Mouse (Mus musculus) embryonic facial prominence, embryonic 11.5 days (tissue): Measurements from ENCODE around the gene Pfas. TPM values are rescaled to one million over a fixed set of nuclear protein-coding genes. Genes with fewer than 3 reads are reported as not detected.
A peak's percentile ranks its signal among the peaks of the same experiment; 100 is the strongest.

Experiments used
- ATAC-seq: fragments of 200-750 bp; cut with Nextera tagmentation; replicated peaks from 2 replicates; pipeline ENCODE4 v1.8.0; 2017; ENCODE audit warnings: low read depth; ENCODE audit not compliant: insufficient number of reproducible peaks, low FRiP score, low TSS enrichment
- DNase-seq: peaks from one replicate; pipeline ENCODE4 v3.0.0-alpha.2; 2015; ENCODE audit warnings: low spot score
- H3K27ac ChIP-seq: fragments of 300-500 bp; sonication (generic); replicated peaks from 2 replicates; pipeline ENCODE4 v1.5.1; 2014; ENCODE audit warnings: mild to moderate bottlenecking, low read depth, low read length, control low read depth
- H3K27me3 ChIP-seq: fragments of 300-500 bp; sonication (generic); 2 replicates; pipeline ENCODE4 v1.6.1; 2014; ENCODE audit warnings: mild to moderate bottlenecking, low read length, moderate library complexity, mixed read lengths; ENCODE audit not compliant: control insufficient read depth, insufficient read depth
- H3K36me3 ChIP-seq: fragments of 300-500 bp; sonication (generic); replicated peaks from 2 replicates; pipeline ENCODE4 v1.6.1; 2014; ENCODE audit warnings: low read depth, mild to moderate bottlenecking, low read length, moderate library complexity, mixed read lengths; ENCODE audit not compliant: control insufficient read depth, insufficient read depth
- H3K4me1 ChIP-seq: fragments of 300-500 bp; sonication (generic); 2 replicates; pipeline ENCODE4 v1.6.1; 2014; ENCODE audit warnings: low read length, mixed read lengths; ENCODE audit not compliant: control insufficient read depth, insufficient read depth
- H3K4me2 ChIP-seq: fragments of 300-500 bp; sonication (generic); 2 replicates; pipeline ENCODE4 v1.6.1; 2014; ENCODE audit warnings: low read depth, mild to moderate bottlenecking, control low read depth, low read length, moderate library complexity
- H3K4me3 ChIP-seq: fragments of 300-500 bp; sonication (generic); 2 replicates; pipeline ENCODE4 v1.5.1; 2014; ENCODE audit warnings: low read depth, low read length, control low read depth
- H3K9ac ChIP-seq: fragments of 300-500 bp; sonication (generic); replicated peaks from 2 replicates; pipeline ENCODE4 v1.6.1; 2014; ENCODE audit warnings: mild to moderate bottlenecking, control low read depth, low read length
- H3K9me3 ChIP-seq: fragments of 300-500 bp; sonication (generic); replicated peaks from 2 replicates; pipeline ENCODE4 v1.6.1; 2016; ENCODE audit warnings: mild to moderate bottlenecking, low read length, inconsistent platforms, mixed read lengths; ENCODE audit not compliant: control insufficient read depth
- WGBS: fragments of 180-500 bp; shearing (Covaris S2); extraction: QIAGEN DNeasy Blood & Tissue Kit; methylation state at CpG from one replicate; pipeline ENCODE4 v1.1.7; 2014; 5-methylcytosine and 5-hydroxymethylcytosine counted together
- polyA plus RNA-seq: library from polyadenylated mRNA; unstranded; fragments of >200 nt; fragmentation: Nextera tagmentation; extraction: Ambion mirVana; gene quantifications from 2 replicates; pipeline ENCODE4 v1.2.1, GENCODE M21; 2014

The Pfas gene
- polyA plus RNA-seq, 1 experiment from 2014 or later: 34.8 TPM

- Histone ChIP-seq H3K4me2 (peak within 1 kb of the TSS; percentile 74), H3K4me1 (no peaks in the 10 kb centered on the region), H3K4me3 (peak within 1 kb of the TSS; percentile 74), H3K36me3 (peaks cover 5% of the 10 kb centered on the region; the same call in 1 of the 2 replicates), H3K9me3 (no peaks in the 10 kb centered on the region), H3K27me3 (no peaks in the 10 kb centered on the region), H3K27ac (peak within 1 kb of the TSS; percentile 68), H3K9ac (peak within 1 kb of the TSS; percentile 67)
- WGBS: under 1% methylated on average over 53 of the region's 54 CpGs
- DNase-seq (peak; percentile 95), ATAC-seq (peak; percentile 80)
Observed at GRCm38 (mm10) chr11:69045531-69046394, 37.5 kb upstream of the Pfas start, which contains the start of gene Aurkb. Gene Aurkb, plus strand, starts transcription at chr11:69045647.

DNA sequence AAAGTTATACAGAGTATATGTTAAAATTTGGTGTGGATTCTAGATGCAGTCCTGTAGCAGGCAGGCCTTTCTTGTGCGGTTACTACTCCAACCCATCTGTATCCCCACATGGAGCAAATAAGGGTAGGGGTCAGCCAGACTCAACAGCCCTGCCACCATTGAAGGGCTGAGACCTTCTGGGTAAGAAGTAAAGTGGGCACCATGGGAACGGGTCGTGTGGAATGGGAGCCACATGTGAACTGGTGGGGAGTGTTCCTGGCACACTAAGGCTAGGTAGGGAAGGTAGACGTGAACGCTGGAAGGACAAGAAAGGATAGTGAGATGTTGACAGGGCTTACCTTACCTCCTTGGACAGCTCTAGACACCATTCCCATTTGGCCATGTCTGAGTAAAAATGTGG lies 29.9 kb upstream of the Pfas start:
- WGBS: 70% methylated on average over 5 of the region's 5 CpGs
- DNase-seq (no peak), ATAC-seq (no peak)
- H3K4me1 ChIP-seq: no peaks in the 10 kb centered on the region
- H3K4me2 ChIP-seq: no peak overlapping the region
- H3K9me3 ChIP-seq: no peaks in the 10 kb centered on the region
- no peak overlapping the region for H3K4me3 ChIP-seq
- no peak overlapping the region for H3K9ac ChIP-seq
- H3K27ac ChIP-seq: no peak overlapping the region
- H3K27me3 ChIP-seq: no peaks in the 10 kb centered on the region
- H3K36me3 ChIP-seq: peaks cover 3% of the 10 kb centered on the region

DNA sequence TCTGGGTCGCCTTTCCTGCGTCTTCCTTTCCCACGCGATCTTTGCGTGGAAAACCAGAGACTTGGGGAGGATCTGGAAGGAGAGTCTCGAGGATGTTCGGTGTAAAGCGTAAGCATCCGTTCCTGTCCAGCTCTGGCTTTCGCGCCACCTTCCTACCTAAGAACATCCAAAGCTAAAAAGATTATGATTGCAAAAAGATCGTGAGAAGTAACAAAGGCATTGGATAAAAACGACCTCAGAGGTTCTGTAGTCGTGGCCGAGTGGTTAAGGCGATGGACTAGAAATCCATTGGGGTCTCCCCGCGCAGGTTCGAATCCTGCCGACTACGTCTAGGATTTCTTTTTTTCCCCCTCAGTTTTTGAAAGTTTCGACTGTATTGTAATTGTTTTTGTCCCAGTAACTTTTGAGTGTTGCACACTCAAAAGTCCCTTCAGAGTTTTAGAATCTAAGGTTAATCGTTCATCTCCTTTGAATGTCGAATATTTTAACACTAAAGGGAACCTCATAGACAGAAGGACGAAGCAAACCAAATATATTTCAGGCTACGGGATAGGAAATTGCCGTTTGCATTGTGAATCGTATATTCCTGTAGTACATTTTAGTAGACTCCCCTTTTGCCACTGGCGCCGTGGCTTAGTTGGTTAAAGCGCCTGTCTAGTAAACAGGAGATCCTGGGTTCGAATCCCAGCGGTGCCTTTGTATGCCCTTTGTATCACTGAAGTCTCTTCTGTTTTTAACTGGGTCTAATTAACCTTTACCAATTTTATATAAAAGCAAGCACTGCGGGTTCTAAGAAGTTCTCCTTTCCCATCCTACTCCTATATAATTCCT lies 29.2 kb upstream of the Pfas start:
- H3K27me3 ChIP-seq: no peaks in the 10 kb centered on the region
- ATAC-seq (no peak), DNase-seq (peak; percentile 93)
- H3K9ac ChIP-seq: peak overlapping the region; percentile 73
- peak overlapping the region; percentile 76 for H3K27ac ChIP-seq
- H3K36me3 ChIP-seq: peaks cover 3% of the 10 kb centered on the region
- H3K4me3 ChIP-seq: peak overlapping the region; percentile 77
- H3K4me1 ChIP-seq: no peaks in the 10 kb centered on the region
- no peaks in the 10 kb centered on the region for H3K9me3 ChIP-seq
- peak overlapping the region; percentile 55 for H3K4me2 ChIP-seq
- under 1% methylated on average over 34 of the region's 34 CpGs for WGBS

DNA sequence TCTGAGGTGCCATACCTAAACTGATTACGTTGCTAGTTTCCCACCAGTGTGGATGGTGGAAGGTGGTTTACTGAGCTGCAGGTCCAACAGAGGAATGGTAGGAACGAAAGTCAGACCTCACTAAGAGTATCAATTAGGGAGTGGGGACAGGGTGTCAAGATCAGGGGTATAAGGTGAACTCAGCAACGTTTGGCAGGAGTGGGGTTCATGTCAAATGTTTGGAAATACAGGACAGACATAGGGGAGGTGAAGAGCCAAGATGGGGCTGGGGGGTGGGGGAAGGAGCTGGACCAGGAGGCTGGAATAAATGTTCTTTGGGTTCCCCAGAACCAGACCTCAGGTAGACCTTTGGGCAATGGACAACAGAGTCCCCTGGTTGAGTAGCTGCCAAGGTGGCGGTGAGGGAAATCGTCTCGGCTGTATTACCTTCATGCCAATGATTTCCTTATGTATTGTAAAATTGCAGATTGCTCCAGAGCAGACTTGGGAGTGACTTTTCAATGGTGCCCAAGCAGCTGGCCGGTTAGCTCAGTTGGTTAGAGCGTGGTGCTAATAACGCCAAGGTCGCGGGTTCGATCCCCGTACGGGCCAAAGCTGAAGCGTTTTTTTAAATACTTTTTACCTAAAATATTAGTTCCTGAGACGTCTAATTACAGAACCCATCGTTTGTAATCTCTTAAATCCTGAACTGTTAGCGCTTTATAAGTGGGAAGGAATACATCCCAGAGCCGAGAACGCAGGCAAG lies 28.4 kb upstream of the Pfas start:
- no peaks in the 10 kb centered on the region for H3K4me1 ChIP-seq
- 9% methylated on average over 20 of the region's 20 CpGs for WGBS
- peak overlapping the region; percentile 73 for H3K9ac ChIP-seq
- H3K36me3 ChIP-seq: peaks cover 3% of the 10 kb centered on the region
- DNase-seq (peak; percentile 94), ATAC-seq (no peak)
- H3K27ac ChIP-seq: peak overlapping the region; percentile 76
- H3K27me3 ChIP-seq: no peaks in the 10 kb centered on the region
- peak overlapping the region; percentile 77 for H3K4me3 ChIP-seq
- no peaks in the 10 kb centered on the region for H3K9me3 ChIP-seq
- H3K4me2 ChIP-seq: peak overlapping the region; percentile 55

DNA sequence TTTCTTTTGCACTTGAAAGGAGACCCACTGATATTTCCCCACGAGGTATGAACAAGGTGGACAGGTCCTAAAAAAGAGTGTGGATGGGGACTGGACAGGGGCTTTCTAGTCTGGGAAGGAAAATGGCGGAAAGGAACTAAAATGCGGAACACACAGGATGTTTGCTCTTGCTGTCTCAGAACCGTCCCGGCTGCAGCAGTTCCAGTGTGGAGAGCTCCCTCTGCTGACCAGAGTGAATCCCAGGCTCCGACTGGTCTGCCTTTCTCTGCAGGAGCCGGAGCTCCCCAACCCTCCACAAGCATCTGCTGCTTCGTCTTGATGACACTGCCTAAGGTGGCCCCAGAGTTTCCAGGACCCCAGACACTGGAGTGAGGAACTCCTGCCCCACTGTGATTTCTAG lies 27.6 kb upstream of the Pfas start:
- WGBS: 8% methylated on average over 8 of the region's 8 CpGs
- H3K27ac ChIP-seq: peak overlapping the region; percentile 35
- ATAC-seq: peak; percentile 8; the same call in 1 of the 2 replicates

GRCm38 (mm10) chr11:69035411-69035810 lies 27.2 kb upstream of the Pfas start:
- ATAC-seq: no peak
- Histone ChIP-seq H3K9ac (peak overlapping the region; percentile 5; the same call in 1 of the 2 replicates), H3K9me3 (no peaks in the 10 kb centered on the region), H3K27ac (peak overlapping the region; percentile 35; the same call in 1 of the 2 replicates), H3K36me3 (peaks cover 7% of the 10 kb centered on the region), H3K27me3 (no peaks in the 10 kb centered on the region), H3K4me2 (no peak overlapping the region), H3K4me1 (no peaks in the 10 kb centered on the region), H3K4me3 (no peak overlapping the region)
- no peak for DNase-seq
- WGBS: 74% methylated on average over 9 of the region's 9 CpGs

More for the DNA sequence above, 27.6 kb upstream of the Pfas start:
- Histone ChIP-seq H3K4me3 (no peak overlapping the region), H3K4me2 (no peak overlapping the region), H3K9ac (peak overlapping the region; percentile 5; the same call in 1 of the 2 replicates), H3K27me3 (no peaks in the 10 kb centered on the region), H3K4me1 (no peaks in the 10 kb centered on the region), H3K9me3 (no peaks in the 10 kb centered on the region), H3K36me3 (peaks cover 3% of the 10 kb centered on the region)
- DNase-seq: peak; percentile 92

- no peak overlapping the region for H3K9ac ChIP-seq
- DNase-seq: no peak
- 91% methylated on average over 3 of the region's 3 CpGs for WGBS
- H3K4me1 ChIP-seq: no peaks in the 10 kb centered on the region
- H3K9me3 ChIP-seq: no peaks in the 10 kb centered on the region
- H3K36me3 ChIP-seq: peaks cover 7% of the 10 kb centered on the region
- H3K27me3 ChIP-seq: no peaks in the 10 kb centered on the region
- no peak for ATAC-seq
- no peak overlapping the region for H3K4me3 ChIP-seq
- no peak overlapping the region for H3K4me2 ChIP-seq
- no peak overlapping the region for H3K27ac ChIP-seq
Observed at GRCm38 (mm10) chr11:69034585-69034984, 26.3 kb upstream of the Pfas start.
